Mouse (Mus musculus) heart, adult 2 months (tissue): ENCODE measurements around the gene Unc13b.

ENCODE experiments used
- CTCF ChIP-seq: fragments of 200-600 bp; IDR thresholded peaks from 2 replicates; pipeline ENCODE4 v1.8.1; 2022; ENCODE audit warnings: antibody characterized with exemption, mild to moderate bottlenecking, moderate library complexity
- EP300 ChIP-seq: fragments of 200-500 bp; IDR thresholded peaks from 2 replicates; pipeline ENCODE4 v1.6.1; 2011; ENCODE audit warnings: low read depth, low read length, control low read depth; ENCODE audit not compliant: insufficient read depth
- POLR2A ChIP-seq: fragments of 200-500 bp; IDR thresholded peaks from 2 replicates; pipeline ENCODE4 v1.6.1; 2011; ENCODE audit warnings: mild to moderate bottlenecking, low read depth, low read length, control low read depth; ENCODE audit not compliant: insufficient read depth

GRCm38 (mm10) chr4:43232985-43233384, 174.2 kb downstream of the Unc13b start:
- TF ChIP-seq CTCF (no peak), POLR2A (no peak), EP300 (no peak)
